Mouse (Mus musculus): ENCODE data around the gene Orm1.

DNA sequence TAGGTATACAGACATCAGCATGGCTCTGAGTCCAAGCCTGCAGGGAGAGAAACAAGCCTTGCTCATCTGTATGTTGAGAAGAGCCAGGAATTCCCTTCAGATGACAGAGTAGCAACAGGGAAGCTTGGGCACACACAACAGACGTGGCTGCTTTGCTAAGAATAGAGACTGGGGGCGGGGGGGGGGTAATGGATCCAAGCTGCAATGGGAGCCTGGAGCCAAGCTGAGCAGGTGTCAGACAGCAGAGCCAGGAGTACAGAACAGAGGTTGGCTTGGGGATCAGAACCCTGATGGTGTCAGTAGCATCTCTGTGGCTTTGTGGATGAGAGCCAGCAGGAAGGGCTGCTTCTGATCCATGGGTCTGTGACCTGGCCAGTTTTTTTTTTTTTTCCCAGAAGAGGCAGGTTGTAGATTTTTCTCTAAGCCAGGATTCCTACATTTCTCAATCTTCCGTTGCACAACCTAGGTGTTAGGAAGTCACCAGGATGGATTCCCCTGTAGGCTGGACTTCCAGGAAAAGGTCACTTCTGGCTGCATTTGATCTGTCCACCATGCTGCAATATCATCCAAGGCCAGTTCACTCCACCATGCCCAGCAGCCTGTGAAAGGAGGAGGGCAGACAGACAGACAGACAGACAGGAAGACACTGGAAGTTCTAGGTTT lies 5.8 kb upstream of the Orm1 start:
- no peak for TF ChIP-seq CTCF (IDR thresholded peaks at IDR 0.05)
- no peak for TF ChIP-seq EP300 (IDR thresholded peaks at IDR 0.05)
